Mouse (Mus musculus) thymus, adult 2 months (tissue): ENCODE measurements around the gene Mief1.

Source experiments
- CTCF ChIP-seq: fragments of 200-500 bp; IDR thresholded peaks from 2 replicates; pipeline ENCODE4 v1.5.1; 2012; ENCODE audit warnings: mild to moderate bottlenecking, control low read depth, low read length, moderate library complexity, borderline replicate concordance; ENCODE audit not compliant: control insufficient read depth, poor library complexity, insufficient read depth; ENCODE audit errors: extremely low read depth
- POLR2A ChIP-seq: fragments of 200-500 bp; IDR thresholded peaks from 2 replicates; pipeline ENCODE4 v1.6.1; 2012; ENCODE audit warnings: mild to moderate bottlenecking, low read length, control low read depth, moderate library complexity; ENCODE audit not compliant: control insufficient read depth, poor library complexity, insufficient read depth; ENCODE audit errors: extremely low read depth

- TF ChIP-seq CTCF = no peak
- TF ChIP-seq POLR2A = no peak
Observed at GRCm38 (mm10) chr15:80278121-80278759, 44.4 kb downstream of the Mief1 start.
